Mouse (Mus musculus) c-Kit-positive CD71-positive TER-119-negative erythroid progenitor cells, embryonic 14.5 days (primary cell): Measurements from ENCODE around the gene Chst2.

Experiments used
- DNase-seq: peaks from one replicate; pipeline ENCODE4 v3.0.0-alpha.2; 2013; ENCODE audit warnings: low read depth

Chst2 gene

DNA sequence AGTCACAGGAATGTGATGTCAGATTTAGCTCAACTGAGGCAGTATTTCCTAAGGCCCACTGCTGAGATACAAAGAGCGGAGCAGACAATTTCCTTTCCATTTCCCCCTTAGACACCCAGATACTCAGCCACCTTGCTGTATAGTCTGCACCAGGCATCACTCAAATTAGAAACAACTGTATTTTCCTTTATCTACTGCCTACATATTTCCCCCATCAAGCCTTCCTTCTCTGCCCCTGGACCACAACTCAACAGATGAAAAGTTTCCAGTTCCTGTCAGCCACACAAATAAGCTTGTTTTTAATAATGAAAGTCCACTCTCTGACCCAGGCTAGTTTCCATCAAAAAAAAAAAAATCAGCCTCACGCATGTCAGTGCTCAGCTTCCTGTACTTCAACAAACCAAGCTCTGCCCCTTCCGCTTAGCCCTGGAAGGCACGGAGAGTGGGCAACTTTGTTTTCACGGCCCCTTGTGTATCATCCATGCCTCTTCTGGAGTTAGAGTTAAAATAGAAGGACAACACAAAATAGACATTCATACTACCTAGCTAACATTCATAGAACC is 52.6 kb downstream of the Chst2 start:
- DNase-seq = no peak

DNA sequence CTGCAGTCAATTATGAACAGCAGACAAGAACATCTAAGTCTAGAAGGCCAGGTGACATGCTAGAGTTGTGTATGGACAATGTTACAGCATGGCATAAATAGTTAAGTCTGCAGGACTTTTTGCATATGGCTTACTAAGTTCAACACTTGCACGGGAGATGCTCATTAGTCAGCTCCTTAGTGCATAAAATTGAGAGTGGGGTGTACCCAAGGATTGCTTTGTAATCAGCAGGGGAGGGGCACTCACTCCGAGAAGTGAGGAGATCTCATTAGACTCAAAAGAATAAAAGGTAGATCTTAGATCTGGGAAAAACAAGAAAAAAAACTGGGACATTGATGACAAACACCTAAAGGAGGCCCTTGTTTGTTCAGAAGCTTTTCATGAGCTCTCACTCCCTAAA is 54.6 kb downstream of the Chst2 start:
- DNase-seq = no peak

DNA sequence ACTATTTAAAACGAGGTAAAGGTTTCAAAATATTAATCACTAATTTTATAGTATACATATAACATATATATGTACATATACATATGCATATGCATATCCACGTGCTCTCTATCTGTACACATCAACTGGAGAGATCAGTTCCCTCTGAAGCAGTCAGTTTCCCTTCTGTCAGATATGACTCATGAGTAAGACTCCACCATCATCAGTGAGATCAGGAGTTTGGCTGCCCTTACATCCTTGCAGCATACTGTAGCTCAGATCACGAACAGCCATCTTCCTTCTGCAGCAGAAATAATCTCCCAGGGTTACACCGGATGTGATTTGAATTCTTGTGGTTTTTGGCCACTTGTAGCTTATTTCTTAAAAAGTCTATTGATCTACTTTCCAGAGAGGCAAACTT is 56.0 kb downstream of the Chst2 start:
- DNase-seq = no peak
